Mouse (Mus musculus) monocyte, adult 2 months (primary cell): ENCODE data around the gene Cxcl16.

Experiments used
- DNase-seq, 2 experiments: peaks; one replicate each; pipeline ENCODE4 v3.0.0; 2022; ENCODE audit warnings: low spot score in 2 of 2, low read depth in 1 of 2

Gene Cxcl16

GRCm38 (mm10) chr11:70413961-70414360, 45.8 kb downstream of the Cxcl16 start:
- peak in 1 of 2 experiments; percentile 67 for DNase-seq

GRCm38 (mm10) chr11:70412591-70412990, 47.2 kb downstream of the Cxcl16 start:
- no peak for DNase-seq

GRCm38 (mm10) chr11:70410297-70410643, 49.5 kb downstream of the Cxcl16 start:
- DNase-seq, result no peak

- DNase-seq, result peak; percentile 61 to 77
Measured at GRCm38 (mm10) chr11:70409594-70410296, 50.0 kb downstream of the Cxcl16 start, which contains the start of gene Pelp1. Pelp1 (minus strand) TSS chr11:70410031.
